10 mouse cellular contexts compared by ENCODE assay signal in the genomic region with DNA sequence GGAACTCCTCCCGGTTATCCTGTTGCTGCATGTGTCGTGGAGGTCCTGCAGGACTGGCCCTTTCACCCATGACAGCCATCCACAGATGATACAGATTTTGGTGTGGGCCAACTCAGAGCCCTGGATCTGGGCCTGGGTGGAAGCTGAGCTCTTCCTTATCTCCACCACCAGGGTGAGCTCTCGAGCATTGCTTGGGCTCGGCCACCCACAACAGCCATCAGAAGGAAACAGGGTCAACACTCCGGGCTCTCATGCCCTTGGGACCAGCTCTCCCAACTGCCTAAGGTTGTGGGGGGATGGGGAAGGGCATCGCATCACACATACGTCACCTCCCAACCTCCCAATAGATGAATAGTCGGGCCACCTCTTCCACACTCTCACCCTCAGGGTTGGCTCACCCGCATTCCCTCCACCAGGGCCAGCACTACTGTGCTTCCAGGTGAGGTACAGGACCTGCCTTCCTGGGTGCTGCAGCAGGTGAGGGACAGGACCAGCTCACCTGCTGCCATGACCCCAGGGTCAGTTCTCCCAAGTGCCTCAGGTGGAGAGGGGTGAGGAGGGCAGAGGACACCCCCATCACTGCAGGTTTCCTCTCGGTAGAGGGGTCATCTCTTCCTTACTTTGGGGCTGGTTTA. TPM values are rescaled to one million over a fixed set of nuclear protein-coding genes. Genes with fewer than 3 reads are reported as not detected.
A peak's percentile ranks its signal among the peaks of the same experiment; 100 is the strongest.
DNase-seq lines count a peak whose midpoint lies in the region; ATAC-seq and TF ChIP-seq lines count a peak whose summit lies in the region.
"Had no signal": no experiment of that assay in that cellular context is flagged by ENCODE, and none has a peak within 500 bp of the region (broad histone marks: within the 10 kb centered on the region; RNA-seq: fewer than 3 reads in every experiment).

No protein-coding gene starts in this region.

- no peak overlapping the region for H3K27ac ChIP-seq in midbrain, postnatal 0 days (ENCODE audit: low read depth, low read length)
- no peak overlapping the region for H3K27ac ChIP-seq in midbrain, embryonic 10.5 days (replicated peaks)
- H3K27ac ChIP-seq in intestine, postnatal 0 days (ENCODE audit: low read depth, low read length), result no peak overlapping the region
- no peak overlapping the region for H3K27ac ChIP-seq in hindbrain, embryonic 10.5 days
- H3K27ac ChIP-seq: midbrain, embryonic 15.5 days had no signal

- no peak overlapping the region for H3K4me2 ChIP-seq in midbrain, postnatal 0 days (ENCODE audit: low read depth, low read length, poor library complexity, severe bottlenecking)
- no peak overlapping the region for H3K4me2 ChIP-seq in intestine, postnatal 0 days (replicated peaks; ENCODE audit: low read depth)
- H3K4me2 ChIP-seq: midbrain, embryonic 15.5 days had no signal

- H3K4me3 ChIP-seq in midbrain, postnatal 0 days (ENCODE audit: low read depth, low read length), result no peak overlapping the region
- no peak overlapping the region for H3K4me3 ChIP-seq in midbrain, embryonic 10.5 days
- no peak overlapping the region for H3K4me3 ChIP-seq in intestine, postnatal 0 days (ENCODE audit: low read depth, low read length)
- no peak overlapping the region for H3K4me3 ChIP-seq in hindbrain, embryonic 10.5 days
- H3K4me3 ChIP-seq: midbrain, embryonic 15.5 days had no signal

- DNase-seq in frontal cortex, postnatal 25 days (ENCODE audit: low spot score in 2 of 2), result no peak
- no peak for DNase-seq in midbrain, postnatal 0 days (ENCODE audit: low spot score)
- DNase-seq in midbrain, embryonic 10.5 days (ENCODE audit: low spot score), result no peak
- peak; percentile 3 for DNase-seq in testis, postnatal 14 days (ENCODE audit: low spot score)
- no peak for DNase-seq in thymus, postnatal 0 days (ENCODE audit: low spot score)
- DNase-seq in hindbrain, embryonic 10.5 days (ENCODE audit: low spot score), result no peak

- ATAC-seq in frontal cortex, adult (ENCODE audit: low TSS enrichment), result peak; percentile 47; the same call in 1 of the 2 replicates
- ATAC-seq in midbrain, postnatal 0 days (ENCODE audit: low FRiP score), result no peak
- ATAC-seq in intestine, postnatal 0 days, result no peak
- ATAC-seq: midbrain, embryonic 15.5 days had no signal

- H3K9me3 ChIP-seq in midbrain, postnatal 0 days (ENCODE audit: low read length), result no peaks in the 10 kb centered on the region
- no peaks in the 10 kb centered on the region for H3K9me3 ChIP-seq in midbrain, embryonic 10.5 days (replicated peaks)
- H3K9me3 ChIP-seq in intestine, postnatal 0 days (ENCODE audit: control insufficient read depth), result no peaks in the 10 kb centered on the region
- H3K9me3 ChIP-seq in hindbrain, embryonic 10.5 days, result no peaks in the 10 kb centered on the region
- H3K9me3 ChIP-seq: midbrain, embryonic 15.5 days had no signal

- WGBS in midbrain, postnatal 0 days, result 69% methylated on average over 10 of the region's 10 CpGs
- 71% methylated on average over 10 of the region's 10 CpGs for WGBS in midbrain, embryonic 10.5 days
- WGBS in intestine, postnatal 0 days, result 67% methylated on average over 10 of the region's 10 CpGs
- 74% methylated on average over 10 of the region's 10 CpGs for WGBS in hindbrain, embryonic 10.5 days

- TF ChIP-seq CTCF in midbrain, postnatal 0 days (IDR thresholded peaks at IDR 0.05), result peak; percentile 53
- TF ChIP-seq CTCF in intestine, postnatal 0 days (IDR thresholded peaks at IDR 0.05; ENCODE audit: low read depth), result peak; percentile 80

- H3K36me3 ChIP-seq in midbrain, postnatal 0 days (ENCODE audit: insufficient read depth, low read length), result no peaks in the 10 kb centered on the region
- no peaks in the 10 kb centered on the region for H3K36me3 ChIP-seq in midbrain, embryonic 10.5 days
- no peaks in the 10 kb centered on the region for H3K36me3 ChIP-seq in intestine, postnatal 0 days (ENCODE audit: control insufficient read depth, insufficient read depth)
- no peaks in the 10 kb centered on the region for H3K36me3 ChIP-seq in hindbrain, embryonic 10.5 days
- H3K36me3 ChIP-seq: midbrain, embryonic 15.5 days had no signal

- no peaks in the 10 kb centered on the region; the same call in 1 of the 2 replicates for H3K27me3 ChIP-seq in midbrain, postnatal 0 days (ENCODE audit: insufficient read depth, low read length)
- H3K27me3 ChIP-seq in midbrain, embryonic 10.5 days (ENCODE audit: low read depth, poor library complexity, severe bottlenecking), result no peaks in the 10 kb centered on the region
- H3K27me3 ChIP-seq in intestine, postnatal 0 days (replicated peaks; ENCODE audit: control insufficient read depth, insufficient read depth, low read length), result no peaks in the 10 kb centered on the region
- H3K27me3 ChIP-seq in hindbrain, embryonic 10.5 days (ENCODE audit: insufficient read depth, poor library complexity, severe bottlenecking), result no peaks in the 10 kb centered on the region
- H3K27me3 ChIP-seq: midbrain, embryonic 15.5 days had no signal

- no peaks in the 10 kb centered on the region for H3K4me1 ChIP-seq in midbrain, postnatal 0 days (ENCODE audit: insufficient read depth, low read length)
- H3K4me1 ChIP-seq in midbrain, embryonic 10.5 days, result no peaks in the 10 kb centered on the region
- H3K4me1 ChIP-seq in intestine, postnatal 0 days (replicated peaks; ENCODE audit: control insufficient read depth, insufficient read depth, low read length), result no peaks in the 10 kb centered on the region
- peaks cover 6% of the 10 kb centered on the region; the same call in 1 of the 2 replicates for H3K4me1 ChIP-seq in hindbrain, embryonic 10.5 days (replicated peaks)
- H3K4me1 ChIP-seq: midbrain, embryonic 15.5 days had no signal

- H3K9ac ChIP-seq in midbrain, postnatal 0 days (replicated peaks; ENCODE audit: low read length, poor library complexity, severe bottlenecking), result no peak overlapping the region
- H3K9ac ChIP-seq in intestine, postnatal 0 days (ENCODE audit: low read depth, low read length), result no peak overlapping the region
- H3K9ac ChIP-seq: midbrain, embryonic 15.5 days had no signal

RNA-seq across cellular contexts. Expression of a gene that starts 54.2 kb away (rescaled TPM):
- total RNA-seq in midbrain, postnatal 0 days (2014; rRNA removed), result not detected in 2 replicates
- polyA plus RNA-seq in midbrain, postnatal 0 days (2015; fragmentation: Nextera tagmentation; extraction: Ambion mirVana), result 0.06 TPM in 1 of 2 replicates, not detected in the other
- polyA plus RNA-seq in midbrain, embryonic 10.5 days (2016; fragmentation: Nextera tagmentation; extraction: Ambion mirVana), result not detected in 2 replicates
- polyA plus RNA-seq in intestine, postnatal 0 days (2015; fragmentation: Nextera tagmentation; extraction: Ambion mirVana), result not detected in 2 replicates
- not detected in 2 replicates for polyA plus RNA-seq in thymus, postnatal 0 days (2015; fragmentation: Nextera tagmentation; extraction: Ambion mirVana)
- polyA plus RNA-seq in hindbrain, embryonic 10.5 days (2016; fragmentation: Nextera tagmentation; extraction: Ambion mirVana), result not detected in 2 replicates
- polyA plus RNA-seq: large intestine, adult 2 months; midbrain, embryonic 15.5 days had no signal
